Mouse (Mus musculus) granulocyte monocyte progenitor cell, adult 5-6 weeks (primary cell): ENCODE measurements around the gene Poc1a. TPM values are rescaled to one million over a fixed set of nuclear protein-coding genes. Genes with fewer than 3 reads are reported as not detected.
A peak's percentile ranks its signal among the peaks of the same experiment; 100 is the strongest.

Source experiments
- ATAC-seq: replicated peaks from 2 replicates; pipeline ENCODE4 v1.8.0; 2016; ENCODE audit warnings: mild to moderate bottlenecking, moderate TSS enrichment, inconsistent platforms; ENCODE audit not compliant: poor library complexity, severe bottlenecking
- total RNA-seq, 2 experiments: library from RNA; stranded (forward) in 1 of 2; stranded (reverse) in 1 of 2; fragments of 200-712, 200-1000 nt in 1 of 2; fragments of >200 nt in 1 of 2; fragmentation: Nextera tagmentation in 1 of 2; gene quantifications; 2 replicates each; pipeline ENCODE4 v1.2.3; 2014 to 2017

The Poc1a gene
- total RNA-seq (2014; fragmentation: Nextera tagmentation) (42.4 and 49.8 TPM in 2 replicates), total RNA-seq (2017) (20.4 and 30.3 TPM in 2 replicates)

DNA sequence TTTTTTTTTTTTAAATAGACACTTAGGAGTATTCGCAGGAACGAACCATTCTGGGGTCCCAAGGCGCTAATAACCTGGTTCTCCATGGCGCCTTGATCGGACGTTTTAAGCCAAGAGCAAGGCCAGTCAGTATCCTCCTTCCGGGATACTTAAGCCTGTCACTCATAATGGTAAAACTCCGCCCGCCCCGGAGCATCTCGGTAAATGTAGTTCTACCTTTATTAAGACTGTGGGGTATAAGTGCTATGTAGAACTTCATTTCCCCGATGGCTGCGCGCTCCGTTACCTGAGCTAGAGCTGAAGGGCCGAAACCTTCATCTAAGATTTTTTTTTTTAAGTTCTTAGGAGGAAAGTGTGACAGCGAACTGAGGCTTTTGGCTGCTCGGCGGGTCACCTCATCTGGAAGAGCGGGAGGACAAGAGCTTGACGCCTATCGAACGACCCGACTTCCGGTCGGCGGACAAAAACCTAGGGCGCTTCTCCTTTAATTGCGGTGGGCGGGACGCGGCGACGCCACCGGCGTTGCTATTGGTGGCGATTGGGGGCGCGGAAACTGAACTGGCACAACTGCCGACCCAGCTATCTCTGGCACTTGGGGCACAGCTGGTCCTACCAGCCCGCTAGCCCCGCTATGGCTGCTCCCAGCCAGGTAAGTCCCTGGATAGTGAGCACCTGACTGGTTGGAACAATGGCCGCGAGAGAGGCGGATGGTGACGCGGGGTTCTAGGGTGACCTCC lies at the start of gene Poc1a:
TSS of gene Poc1a (plus strand) at position 254 of the 737 bp plus-strand sequence.
- ATAC-seq, result peak; percentile 92

DNA sequence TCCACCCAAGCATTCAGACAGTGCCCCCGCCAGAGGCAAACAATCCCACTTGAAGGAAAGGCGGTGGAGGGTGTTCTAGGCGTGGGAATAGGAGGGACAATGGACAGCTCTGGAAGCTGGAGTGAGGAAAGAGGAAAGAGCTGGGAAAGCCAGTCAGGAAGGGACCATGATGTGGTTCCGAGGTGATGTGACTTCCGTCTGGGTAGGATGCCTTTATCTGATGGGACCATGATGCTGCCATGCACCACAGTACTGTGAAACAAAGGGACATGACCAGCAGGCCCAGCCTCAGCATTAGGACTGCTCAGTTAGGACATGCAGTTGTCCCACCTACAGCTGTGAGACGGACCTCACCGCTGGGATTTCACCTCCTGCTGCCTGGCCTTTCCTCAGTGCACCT lies 49.6 kb upstream of the Poc1a start:
- ATAC-seq, result no peak

DNA sequence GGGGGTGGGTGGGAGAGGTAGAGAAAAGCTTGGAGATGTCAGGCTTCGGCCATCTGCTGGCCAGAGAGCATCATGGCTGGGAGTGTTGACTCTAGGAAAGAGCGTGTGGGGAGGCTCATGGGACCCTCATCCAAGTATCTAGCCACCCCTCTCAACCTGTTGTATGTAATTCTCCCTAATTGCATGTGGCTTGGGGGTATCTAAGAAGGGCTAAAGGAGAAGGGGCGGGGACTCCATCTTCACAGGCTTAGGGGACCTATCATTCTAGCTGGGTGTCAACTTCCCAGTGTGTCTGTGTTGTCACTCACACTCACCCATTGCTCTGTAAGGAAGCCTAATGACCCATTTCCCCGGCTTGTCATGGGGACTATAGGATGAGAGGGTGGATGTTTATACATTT lies 49.0 kb upstream of the Poc1a start:
- peak; percentile 15 for ATAC-seq

GRCm38 (mm10) chr9:106232956-106233355 lies 47.9 kb upstream of the Poc1a start:
- no peak for ATAC-seq

DNA sequence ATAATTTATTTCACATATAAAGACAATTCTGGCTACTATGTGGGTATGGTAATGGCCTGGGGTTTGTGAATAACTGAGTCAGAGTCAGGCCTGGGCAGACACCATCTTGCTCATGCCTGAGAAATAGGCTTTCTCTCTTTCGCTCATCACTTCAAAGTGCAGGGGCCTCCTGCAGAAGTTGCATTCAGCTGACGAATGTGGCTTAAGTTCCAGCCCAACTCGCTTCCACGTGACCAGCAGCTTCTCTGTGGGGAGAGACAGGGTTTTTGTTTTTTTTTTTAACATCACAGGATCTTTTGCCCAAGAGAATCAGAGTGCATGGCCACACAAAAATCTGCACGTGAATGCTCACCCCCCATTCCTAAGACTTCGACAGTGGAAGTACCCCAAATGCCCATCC lies 46.9 kb upstream of the Poc1a start:
- ATAC-seq, result no peak

GRCm38 (mm10) chr9:106235194-106235830 lies 45.5 kb upstream of the Poc1a start:
- no peak for ATAC-seq

GRCm38 (mm10) chr9:106236156-106236817 lies 44.6 kb upstream of the Poc1a start:
- no peak for ATAC-seq

DNA sequence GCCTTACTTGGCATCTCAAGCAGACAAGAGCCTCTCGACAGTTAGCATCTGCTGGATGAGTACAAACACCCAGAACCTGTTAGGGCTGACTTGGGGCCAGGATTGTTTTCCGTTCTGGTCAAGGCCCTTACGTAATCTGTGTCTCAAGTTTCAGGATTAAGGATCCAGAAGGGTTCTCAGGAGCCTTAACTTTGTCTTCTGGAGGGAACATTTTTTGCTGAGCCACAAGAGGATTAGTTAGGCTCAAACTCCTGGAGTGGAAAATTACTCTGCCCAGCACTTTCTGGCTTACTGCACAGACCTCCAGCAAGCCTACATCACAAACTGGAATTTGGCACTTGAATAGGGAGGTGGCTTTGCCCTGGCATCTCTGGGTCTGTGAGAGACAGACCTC lies 44.0 kb upstream of the Poc1a start:
- ATAC-seq, result no peak

DNA sequence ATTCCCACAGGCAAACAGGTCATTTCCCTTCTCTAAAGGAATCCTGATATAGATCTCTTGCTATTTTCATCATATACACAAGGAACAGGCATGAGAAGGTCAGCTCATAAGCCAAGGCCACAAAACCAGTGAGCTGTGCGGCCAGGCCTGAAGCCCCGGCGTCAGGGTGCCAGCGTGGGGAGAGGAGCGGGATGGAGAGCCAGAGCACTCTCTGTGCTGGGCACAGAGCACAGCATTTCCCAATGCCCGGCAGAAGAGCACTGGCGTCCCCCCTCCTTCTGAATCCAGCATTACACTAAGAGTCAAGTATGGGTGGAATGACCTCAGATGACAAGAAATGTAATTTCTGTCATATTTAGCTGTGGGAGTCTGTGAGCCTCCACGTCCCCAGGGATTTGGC lies 43.5 kb upstream of the Poc1a start:
- ATAC-seq, result no peak

GRCm38 (mm10) chr9:106237878-106238277 lies 43.0 kb upstream of the Poc1a start:
- ATAC-seq, result no peak

- no peak for ATAC-seq
These were observed 39.2 kb upstream of the Poc1a start for GRCm38 (mm10) chr9:106241541-106242164.

- ATAC-seq, result peak; percentile 64
These were observed 37.9 kb upstream of the Poc1a start for GRCm38 (mm10) chr9:106242813-106243488.

DNA sequence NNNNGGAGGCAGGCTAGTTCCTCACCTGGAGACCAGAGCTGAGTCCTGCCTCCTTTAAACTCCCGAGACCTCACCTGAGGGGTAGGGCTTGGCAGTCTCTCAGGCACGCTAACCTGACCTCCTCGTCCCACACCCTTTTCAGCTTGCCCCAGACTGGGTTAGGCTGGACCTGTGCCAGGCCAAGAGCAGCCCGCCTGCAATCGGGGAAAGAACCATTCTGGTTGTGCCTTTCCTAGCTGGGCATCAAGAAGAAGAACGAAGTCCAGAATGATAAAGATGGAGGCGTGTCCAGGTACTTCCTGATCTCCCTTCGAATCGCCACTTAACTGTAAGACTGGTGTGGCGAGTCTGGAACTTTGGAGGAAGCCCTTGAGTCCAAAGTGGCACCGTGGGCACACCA lies 31.3 kb upstream of the Poc1a start:
- no peak for ATAC-seq

DNA sequence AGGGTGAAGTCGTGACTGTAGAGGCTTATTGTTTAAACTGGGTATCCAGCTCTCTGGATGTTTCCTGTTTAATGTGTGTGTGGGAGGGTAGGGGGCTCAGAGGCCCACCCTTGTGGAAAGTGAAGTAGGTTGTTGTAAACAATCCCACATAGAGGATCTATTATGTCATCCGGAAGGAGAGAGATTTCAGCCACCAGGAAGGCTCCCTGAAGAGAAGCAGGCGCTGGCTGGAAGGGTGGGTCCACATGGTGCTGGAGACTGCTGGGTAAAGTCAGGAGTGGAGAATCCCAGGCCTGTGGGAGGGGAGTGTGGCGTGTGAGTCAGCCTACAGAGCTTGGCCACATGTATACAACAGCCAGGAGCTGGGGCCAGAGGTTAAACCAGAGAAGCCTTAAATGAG lies 30.6 kb upstream of the Poc1a start:
- no peak for ATAC-seq

- no peak for ATAC-seq
These were observed 29.8 kb upstream of the Poc1a start for GRCm38 (mm10) chr9:106251066-106251465.

DNA sequence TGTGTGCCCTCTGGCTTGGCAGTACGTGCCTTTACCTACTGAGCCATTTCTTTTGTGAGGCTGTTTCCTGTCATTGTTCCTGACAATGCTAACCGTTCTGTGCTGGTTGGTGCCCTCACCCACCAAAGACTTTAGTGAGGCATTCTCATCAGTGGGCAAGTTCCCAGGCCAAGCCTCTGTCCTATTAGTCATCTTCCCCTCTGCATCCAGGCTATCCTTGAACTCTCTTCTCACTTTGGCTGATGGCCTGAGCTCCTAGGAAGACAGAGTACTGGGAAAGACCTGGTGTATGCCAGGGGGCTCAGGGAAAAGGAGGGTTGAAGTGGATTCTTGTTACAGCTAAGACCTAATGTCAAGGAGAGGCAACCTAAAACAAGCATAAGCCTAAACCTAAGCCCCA lies 26.9 kb upstream of the Poc1a start:
- ATAC-seq, result no peak

- ATAC-seq, result 0 out of 2 replicates have a peak, but pooled peaks have one; percentile 10
These were observed 22.4 kb upstream of the Poc1a start for GRCm38 (mm10) chr9:106258412-106258811.

GRCm38 (mm10) chr9:106258990-106259389 lies 21.9 kb upstream of the Poc1a start:
- ATAC-seq, result peak; percentile 66

DNA sequence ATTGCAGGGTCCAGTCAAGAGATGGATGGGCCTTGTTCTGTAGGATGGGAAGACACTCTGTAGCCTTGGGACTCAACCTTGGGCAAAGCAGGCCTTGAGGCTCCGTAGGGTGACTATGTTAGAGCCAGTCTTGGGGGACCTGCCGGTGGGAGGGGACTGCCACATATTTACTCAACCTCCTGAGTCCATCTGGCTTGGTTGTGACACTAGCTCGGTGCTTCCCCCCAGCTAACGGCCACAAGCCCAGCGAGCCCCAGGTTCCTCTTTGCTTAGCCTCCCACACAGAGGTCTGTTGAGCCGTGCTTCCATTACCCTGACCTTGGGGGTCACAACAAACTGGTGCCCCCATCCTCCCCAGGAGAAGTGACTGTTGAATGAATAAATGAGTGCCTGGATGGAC lies 19.8 kb upstream of the Poc1a start:
- peak; percentile 83 for ATAC-seq

GRCm38 (mm10) chr9:106261491-106261890 lies 19.4 kb upstream of the Poc1a start:
- peak; percentile 10 for ATAC-seq
